Mouse (Mus musculus): ENCODE measurements around the gene Mall. TPM values are rescaled to one million over a fixed set of nuclear protein-coding genes. Genes with fewer than 3 reads are reported as not detected.

Mall gene
- polyA plus RNA-seq, 1 experiment from 2014 or later: 2.3 TPM

DNA sequence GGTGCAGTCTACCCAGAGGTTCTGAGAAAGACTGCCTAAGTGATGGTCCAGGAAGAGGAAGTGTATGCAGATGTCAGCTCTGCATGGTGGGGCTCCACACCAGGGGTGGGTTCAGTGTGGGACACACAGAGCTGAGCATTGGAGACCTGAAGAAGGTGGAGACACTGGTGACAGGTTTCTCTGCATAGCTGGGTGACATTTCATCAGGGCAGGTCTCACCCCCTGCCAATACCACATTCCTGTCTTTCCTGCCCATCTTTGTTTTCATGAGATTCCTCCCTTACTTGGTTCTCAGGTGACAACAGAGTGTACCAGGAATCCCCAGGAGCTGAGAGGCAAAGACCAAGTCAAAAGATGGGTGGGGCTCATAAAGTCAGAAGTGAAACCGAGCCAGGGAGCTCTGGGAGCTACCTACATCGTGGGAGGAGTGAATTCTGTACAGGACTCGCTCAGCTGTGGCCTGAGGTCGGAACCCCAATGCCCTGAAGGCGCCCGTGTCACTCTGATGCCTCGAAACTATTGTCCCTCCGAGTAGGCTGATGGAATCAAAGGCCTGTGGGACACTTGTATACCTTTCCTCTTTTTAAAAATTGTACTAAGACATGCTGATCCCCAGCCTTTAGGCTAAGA, 10.8 kb downstream of the Mall start:
- Histone ChIP-seq H3K4me3 (ENCODE audit: low read length) (no peak overlapping the region), H3K9ac (ENCODE audit: low read depth, low read length) (no peak overlapping the region), H3K27ac (ENCODE audit: low read depth, low read length) (no peak overlapping the region), H3K4me1 (ENCODE audit: control insufficient read depth, insufficient read depth, low read length) (peaks cover 12% of the 10 kb centered on the region), H3K9me3 (ENCODE audit: control insufficient read depth, low read length) (no peaks in the 10 kb centered on the region), H3K4me2 (replicated peaks; ENCODE audit: low read depth, low read length) (no peak overlapping the region), H3K27me3 (ENCODE audit: control insufficient read depth, insufficient read depth, low read length) (no peaks in the 10 kb centered on the region), H3K36me3 (ENCODE audit: control insufficient read depth, insufficient read depth, low read length) (no peaks in the 10 kb centered on the region)
- WGBS: 43% methylated on average over 8 of the region's 8 CpGs
- no peak for ATAC-seq (ENCODE audit: low FRiP score, low TSS enrichment)

DNA sequence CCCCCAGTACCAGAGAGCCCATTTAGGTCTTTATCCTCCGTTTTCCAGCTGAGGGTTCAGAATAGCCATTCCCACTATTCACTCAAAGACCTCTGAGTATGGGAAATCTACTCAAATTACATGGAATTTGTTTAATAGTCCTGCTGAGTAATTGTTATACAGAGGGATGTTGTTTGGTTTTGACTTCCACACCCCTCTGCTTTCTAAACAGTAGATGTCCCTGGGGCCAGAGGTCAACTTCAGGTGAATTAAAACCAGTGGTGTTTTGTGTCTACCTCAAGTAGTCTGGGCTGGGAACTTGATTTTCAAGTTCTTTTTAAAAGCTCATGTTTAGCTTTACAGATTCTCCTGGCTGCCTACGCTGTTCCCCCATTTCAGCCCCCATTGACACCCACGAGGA, 15.0 kb downstream of the Mall start:
- ATAC-seq (ENCODE audit: low FRiP score, low TSS enrichment): no peak
- 58% methylated on average over 3 of the region's 3 CpGs for WGBS

DNA sequence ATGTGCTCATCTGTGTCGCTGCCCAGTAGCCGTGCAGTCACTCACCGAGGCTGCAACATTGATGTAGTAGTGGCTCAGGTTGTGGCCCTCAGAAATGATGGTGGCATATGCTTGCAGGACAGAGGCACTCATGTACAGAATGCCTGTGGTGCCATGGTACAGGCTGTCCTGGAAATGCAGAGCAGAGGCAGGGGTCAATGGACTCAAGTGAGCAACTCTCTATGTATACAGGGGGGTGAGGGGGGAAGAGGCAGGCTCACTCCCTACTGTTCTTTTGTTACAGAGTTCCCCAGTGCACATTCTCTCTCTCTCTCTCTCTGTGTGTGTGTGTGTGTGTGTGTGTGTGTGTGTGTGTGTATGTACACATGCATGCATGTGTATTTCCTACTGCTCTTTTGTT, 20.9 kb downstream of the Mall start:
- no peaks in the 10 kb centered on the region for H3K27me3 ChIP-seq (ENCODE audit: control insufficient read depth, insufficient read depth, low read length)
- no peak overlapping the region for H3K4me3 ChIP-seq (ENCODE audit: low read length)
- no peaks in the 10 kb centered on the region for H3K36me3 ChIP-seq (ENCODE audit: control insufficient read depth, insufficient read depth, low read length)
- no peaks in the 10 kb centered on the region for H3K9me3 ChIP-seq (ENCODE audit: control insufficient read depth, low read length)
- ATAC-seq (ENCODE audit: low FRiP score, low TSS enrichment): no peak
- no peak overlapping the region for H3K4me2 ChIP-seq (replicated peaks; ENCODE audit: low read depth, low read length)
- WGBS: 82% methylated on average over 3 of the region's 3 CpGs
- H3K4me1 ChIP-seq (ENCODE audit: control insufficient read depth, insufficient read depth, low read length): no peaks in the 10 kb centered on the region
- no peak overlapping the region for H3K27ac ChIP-seq (ENCODE audit: low read depth, low read length)
- no peak overlapping the region for H3K9ac ChIP-seq (ENCODE audit: low read depth, low read length)

More for the DNA sequence above, 15.0 kb downstream of the Mall start:
- Histone ChIP-seq H3K27me3 (ENCODE audit: control insufficient read depth, insufficient read depth, low read length) (no peaks in the 10 kb centered on the region), H3K36me3 (ENCODE audit: control insufficient read depth, insufficient read depth, low read length) (no peaks in the 10 kb centered on the region), H3K4me3 (ENCODE audit: low read length) (no peak overlapping the region), H3K9ac (ENCODE audit: low read depth, low read length) (no peak overlapping the region), H3K4me1 (ENCODE audit: control insufficient read depth, insufficient read depth, low read length) (no peaks in the 10 kb centered on the region), H3K4me2 (replicated peaks; ENCODE audit: low read depth, low read length) (no peak overlapping the region), H3K9me3 (ENCODE audit: control insufficient read depth, low read length) (no peaks in the 10 kb centered on the region), H3K27ac (ENCODE audit: low read depth, low read length) (no peak overlapping the region)

DNA sequence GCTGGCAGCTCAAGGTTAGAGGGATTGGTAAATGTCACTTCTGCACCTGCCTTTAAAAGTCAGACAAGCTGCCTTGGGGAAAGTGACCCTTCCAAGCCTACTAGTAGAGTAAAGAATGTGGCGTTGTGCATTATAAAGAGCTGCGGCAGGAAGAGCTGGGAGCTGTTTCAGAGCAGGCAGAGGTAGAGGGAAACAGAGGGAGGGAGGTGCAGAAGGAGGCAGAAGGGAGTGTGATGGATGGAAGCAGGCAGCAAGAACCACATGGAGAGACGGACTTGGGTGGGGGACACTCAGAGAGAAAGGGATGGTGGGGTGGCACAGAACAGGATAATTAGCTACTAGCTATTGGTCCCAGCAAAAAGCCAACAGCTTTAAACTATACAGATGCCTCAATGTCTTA, 21.7 kb downstream of the Mall start:
- Histone ChIP-seq H3K9ac (ENCODE audit: low read depth, low read length) (no peak overlapping the region), H3K27ac (ENCODE audit: low read depth, low read length) (no peak overlapping the region), H3K27me3 (ENCODE audit: control insufficient read depth, insufficient read depth, low read length) (no peaks in the 10 kb centered on the region), H3K4me3 (ENCODE audit: low read length) (no peak overlapping the region), H3K4me2 (replicated peaks; ENCODE audit: low read depth, low read length) (no peak overlapping the region), H3K9me3 (ENCODE audit: control insufficient read depth, low read length) (no peaks in the 10 kb centered on the region), H3K4me1 (ENCODE audit: control insufficient read depth, insufficient read depth, low read length) (no peaks in the 10 kb centered on the region), H3K36me3 (ENCODE audit: control insufficient read depth, insufficient read depth, low read length) (no peaks in the 10 kb centered on the region)
- no peak for ATAC-seq (ENCODE audit: low FRiP score, low TSS enrichment)
- WGBS: 44% methylated on average over 3 of the region's 3 CpGs

- Histone ChIP-seq H3K4me2 (replicated peaks; ENCODE audit: low read depth, low read length) (no peak overlapping the region), H3K27me3 (ENCODE audit: control insufficient read depth, insufficient read depth, low read length) (no peaks in the 10 kb centered on the region), H3K36me3 (ENCODE audit: control insufficient read depth, insufficient read depth, low read length) (no peaks in the 10 kb centered on the region), H3K4me3 (ENCODE audit: low read length) (no peak overlapping the region), H3K4me1 (ENCODE audit: control insufficient read depth, insufficient read depth, low read length) (no peaks in the 10 kb centered on the region), H3K9ac (ENCODE audit: low read depth, low read length) (no peak overlapping the region), H3K9me3 (ENCODE audit: control insufficient read depth, low read length) (no peaks in the 10 kb centered on the region), H3K27ac (ENCODE audit: low read depth, low read length) (no peak overlapping the region)
- WGBS: 82% methylated on average over 6 of the region's 6 CpGs
- ATAC-seq (ENCODE audit: low FRiP score, low TSS enrichment): no peak
These were observed 24.5 kb downstream of the Mall start for GRCm38 (mm10) chr2:127705267-127705666.

DNA sequence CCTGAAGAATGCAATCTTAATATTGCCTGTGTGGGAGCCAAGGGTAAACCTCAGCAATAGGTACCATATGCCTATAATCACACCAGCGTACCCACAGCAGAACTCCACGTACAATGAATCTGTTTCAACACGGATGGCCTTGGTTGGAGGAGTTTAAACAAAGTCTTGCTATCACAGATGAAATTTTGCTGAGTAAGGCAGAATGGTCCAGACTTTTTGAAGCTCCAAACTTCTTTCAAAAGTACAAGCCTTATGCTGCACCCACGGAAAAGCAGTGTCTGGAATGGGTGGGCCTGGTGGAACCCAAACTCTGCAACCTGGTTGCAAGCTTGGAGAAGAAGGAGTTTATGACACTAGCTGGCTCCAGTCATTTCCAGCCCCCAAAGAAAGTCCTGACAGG, 40.5 kb downstream of the Mall start:
- no peak overlapping the region for H3K4me2 ChIP-seq (replicated peaks; ENCODE audit: low read depth, low read length)
- no peaks in the 10 kb centered on the region for H3K9me3 ChIP-seq (ENCODE audit: control insufficient read depth, low read length)
- no peak for ATAC-seq (ENCODE audit: low FRiP score, low TSS enrichment)
- no peak overlapping the region for H3K27ac ChIP-seq (ENCODE audit: low read depth, low read length)
- no peak overlapping the region for H3K9ac ChIP-seq (ENCODE audit: low read depth, low read length)
- H3K36me3 ChIP-seq (ENCODE audit: control insufficient read depth, insufficient read depth, low read length): no peaks in the 10 kb centered on the region
- H3K4me1 ChIP-seq (ENCODE audit: control insufficient read depth, insufficient read depth, low read length): no peaks in the 10 kb centered on the region
- H3K27me3 ChIP-seq (ENCODE audit: control insufficient read depth, insufficient read depth, low read length): no peaks in the 10 kb centered on the region
- WGBS: 86% methylated on average over 4 of the region's 4 CpGs
- no peak overlapping the region for H3K4me3 ChIP-seq (ENCODE audit: low read length)

DNA sequence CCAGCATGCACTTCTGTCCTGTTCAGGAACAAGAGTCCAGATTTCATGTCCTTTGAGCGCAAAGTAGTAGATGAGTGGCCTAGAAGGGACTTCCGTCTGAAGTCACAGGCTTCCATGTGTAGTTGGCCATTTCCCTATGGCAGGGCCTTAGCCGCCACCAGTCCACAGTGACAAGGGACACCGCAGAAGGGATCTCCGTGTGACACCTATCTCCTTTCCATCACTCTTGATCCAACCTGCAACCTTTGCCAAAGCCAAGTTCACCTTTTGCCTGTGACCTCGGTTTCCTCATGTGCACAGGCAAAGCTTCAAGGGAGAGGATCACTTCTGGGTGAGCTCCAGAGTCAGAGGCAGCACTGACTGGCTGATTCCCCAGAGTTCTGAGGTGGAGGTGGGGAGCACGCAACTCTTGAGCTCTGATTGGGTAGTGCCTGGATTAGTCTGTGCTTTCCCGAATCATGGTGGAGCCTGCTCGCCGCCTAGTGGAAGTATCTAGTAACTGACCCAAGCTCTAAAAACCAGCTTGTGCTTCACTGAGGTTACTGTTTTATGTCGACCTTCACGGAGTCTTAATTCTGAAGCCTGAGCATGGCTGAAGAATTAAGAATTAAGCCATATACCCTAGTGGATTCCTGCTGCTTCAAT, 45.9 kb downstream of the Mall start:
- ATAC-seq (ENCODE audit: low FRiP score, low TSS enrichment): peak; percentile 89
- H3K36me3 ChIP-seq (ENCODE audit: control insufficient read depth, insufficient read depth, low read length): no peaks in the 10 kb centered on the region
- WGBS: 41% methylated on average over 12 of the region's 12 CpGs
- H3K4me3 ChIP-seq (ENCODE audit: low read length): no peak overlapping the region
- no peak overlapping the region for H3K27ac ChIP-seq (ENCODE audit: low read depth, low read length)
- no peaks in the 10 kb centered on the region for H3K4me1 ChIP-seq (ENCODE audit: control insufficient read depth, insufficient read depth, low read length)
- no peaks in the 10 kb centered on the region for H3K27me3 ChIP-seq (ENCODE audit: control insufficient read depth, insufficient read depth, low read length)
- H3K4me2 ChIP-seq (replicated peaks; ENCODE audit: low read depth, low read length): no peak overlapping the region
- H3K9me3 ChIP-seq (ENCODE audit: control insufficient read depth, low read length): no peaks in the 10 kb centered on the region
- H3K9ac ChIP-seq (ENCODE audit: low read depth, low read length): no peak overlapping the region

DNA sequence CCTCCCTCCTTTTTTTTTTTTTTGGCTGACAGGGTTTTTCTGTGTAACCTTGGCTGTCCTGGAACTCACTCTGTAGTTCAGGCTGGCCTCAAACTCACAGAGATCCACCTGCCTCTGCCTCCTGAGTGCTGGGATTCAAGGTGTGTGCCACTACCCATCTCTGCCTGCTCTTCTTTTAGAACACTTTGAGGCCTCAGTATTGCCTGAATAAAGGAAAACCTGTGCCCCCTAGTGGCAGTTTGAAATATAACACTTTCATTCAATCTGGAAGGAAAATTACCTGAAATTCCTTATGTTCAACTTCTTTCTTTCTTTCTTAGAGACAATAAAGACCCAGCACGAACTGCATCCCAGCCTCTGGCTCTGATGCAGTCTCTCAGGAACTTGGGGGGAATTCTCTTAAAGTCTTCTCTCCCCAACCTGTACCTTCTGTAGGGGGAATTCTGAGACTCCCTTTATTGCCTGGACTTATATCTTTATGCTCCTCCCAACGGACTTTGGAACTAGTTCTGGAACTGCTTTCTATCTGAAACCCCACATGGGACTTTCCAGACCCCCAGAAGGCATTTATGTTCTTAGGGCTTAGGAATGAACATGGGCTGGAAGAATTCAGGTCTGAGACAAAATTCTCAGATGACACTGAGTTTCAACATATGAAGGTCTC, 61.8 kb downstream of the Mall start:
- H3K4me2 ChIP-seq (replicated peaks; ENCODE audit: low read depth, low read length): no peak overlapping the region
- no peaks in the 10 kb centered on the region for H3K9me3 ChIP-seq (ENCODE audit: control insufficient read depth, low read length)
- H3K27ac ChIP-seq (ENCODE audit: low read depth, low read length): no peak overlapping the region
- no peaks in the 10 kb centered on the region for H3K4me1 ChIP-seq (ENCODE audit: control insufficient read depth, insufficient read depth, low read length)
- no peaks in the 10 kb centered on the region for H3K27me3 ChIP-seq (ENCODE audit: control insufficient read depth, insufficient read depth, low read length)
- no peak overlapping the region for H3K4me3 ChIP-seq (ENCODE audit: low read length)
- ATAC-seq (ENCODE audit: low FRiP score, low TSS enrichment): no peak
- WGBS: 22% methylated on average over 2 of the region's 2 CpGs
- H3K9ac ChIP-seq (ENCODE audit: low read depth, low read length): no peak overlapping the region
- H3K36me3 ChIP-seq (ENCODE audit: control insufficient read depth, insufficient read depth, low read length): no peaks in the 10 kb centered on the region

GRCm38 (mm10) chr2:127667015-127667414, 62.7 kb downstream of the Mall start:
- H3K4me3 ChIP-seq (ENCODE audit: low read length): no peak overlapping the region
- H3K36me3 ChIP-seq (ENCODE audit: control insufficient read depth, insufficient read depth, low read length): no peaks in the 10 kb centered on the region
- H3K4me1 ChIP-seq (ENCODE audit: control insufficient read depth, insufficient read depth, low read length): no peaks in the 10 kb centered on the region
- H3K27me3 ChIP-seq (ENCODE audit: control insufficient read depth, insufficient read depth, low read length): no peaks in the 10 kb centered on the region
- H3K9ac ChIP-seq (ENCODE audit: low read depth, low read length): no peak overlapping the region
- H3K9me3 ChIP-seq (ENCODE audit: control insufficient read depth, low read length): no peaks in the 10 kb centered on the region
- no peak overlapping the region for H3K27ac ChIP-seq (ENCODE audit: low read depth, low read length)
- ATAC-seq (ENCODE audit: low FRiP score, low TSS enrichment): no peak
- H3K4me2 ChIP-seq (replicated peaks; ENCODE audit: low read depth, low read length): no peak overlapping the region
